Mouse (Mus musculus) forebrain, embryonic 14.5 days (tissue): ENCODE measurements around the gene Tulp1. TPM values are rescaled to one million over a fixed set of nuclear protein-coding genes. Genes with fewer than 3 reads are reported as not detected.

Experiments used
- ATAC-seq: fragments of 200-750 bp; cut with Nextera tagmentation; 2 replicates; pipeline ENCODE4 v1.8.0; 2017; ENCODE audit warnings: mild to moderate bottlenecking, moderate library complexity
- DNase-seq: peaks from one replicate; pipeline ENCODE4 v3.0.0-alpha.2; 2015; ENCODE audit warnings: low spot score
- H3K27ac ChIP-seq: fragments of 300-500 bp; sonication (generic); 2 replicates; pipeline ENCODE4 v1.5.1; 2014; ENCODE audit warnings: low read depth, mild to moderate bottlenecking, control low read depth, low read length, moderate library complexity
- H3K27me3 ChIP-seq: fragments of 300-500 bp; sonication (generic); replicated peaks from 2 replicates; pipeline ENCODE4 v1.6.1; 2014; ENCODE audit warnings: low read length, control low read depth, mixed read lengths; ENCODE audit not compliant: control insufficient read depth, insufficient read depth
- H3K36me3 ChIP-seq: fragments of 300-500 bp; sonication (generic); 2 replicates; pipeline ENCODE4 v1.6.1; 2014; ENCODE audit warnings: low read length, control low read depth; ENCODE audit not compliant: control insufficient read depth, insufficient read depth
- H3K4me1 ChIP-seq: fragments of 300-500 bp; sonication (generic); 2 replicates; pipeline ENCODE4 v1.6.1; 2014; ENCODE audit warnings: antibody characterized with exemption, low read length, control low read depth; ENCODE audit not compliant: control insufficient read depth, insufficient read depth
- H3K4me2 ChIP-seq: fragments of 300-500 bp; sonication (generic); 2 replicates; pipeline ENCODE4 v1.6.1; 2014; ENCODE audit warnings: mild to moderate bottlenecking, control low read depth, low read length
- H3K4me3 ChIP-seq: fragments of 300-500 bp; sonication (generic); 2 replicates; pipeline ENCODE4 v1.5.1; 2014; ENCODE audit warnings: low read depth, low read length, control low read depth
- H3K9ac ChIP-seq: fragments of 300-500 bp; sonication (generic); 2 replicates; pipeline ENCODE4 v1.6.1; 2014; ENCODE audit warnings: mild to moderate bottlenecking, low read length, control low read depth, moderate library complexity
- H3K9me3 ChIP-seq: fragments of 300-500 bp; sonication (generic); replicated peaks from 2 replicates; pipeline ENCODE4 v1.6.1; 2016; ENCODE audit warnings: low read length, control low read depth, mixed read lengths; ENCODE audit not compliant: control insufficient read depth
- WGBS: fragments of 180-500 bp; shearing (Covaris S2); extraction: QIAGEN DNeasy Blood & Tissue Kit; methylation state at CpG from one replicate; pipeline ENCODE4 v1.1.7; 2014; 5-methylcytosine and 5-hydroxymethylcytosine counted together
- polyA plus RNA-seq: library from polyadenylated mRNA; unstranded; fragments of >200 nt; fragmentation: Nextera tagmentation; extraction: Ambion mirVana; gene quantifications from 2 replicates; pipeline ENCODE4 v1.2.1, GENCODE M21; 2014

Tulp1 gene
- polyA plus RNA-seq, 1 experiment from 2014 or later, result 1.3 TPM

DNA sequence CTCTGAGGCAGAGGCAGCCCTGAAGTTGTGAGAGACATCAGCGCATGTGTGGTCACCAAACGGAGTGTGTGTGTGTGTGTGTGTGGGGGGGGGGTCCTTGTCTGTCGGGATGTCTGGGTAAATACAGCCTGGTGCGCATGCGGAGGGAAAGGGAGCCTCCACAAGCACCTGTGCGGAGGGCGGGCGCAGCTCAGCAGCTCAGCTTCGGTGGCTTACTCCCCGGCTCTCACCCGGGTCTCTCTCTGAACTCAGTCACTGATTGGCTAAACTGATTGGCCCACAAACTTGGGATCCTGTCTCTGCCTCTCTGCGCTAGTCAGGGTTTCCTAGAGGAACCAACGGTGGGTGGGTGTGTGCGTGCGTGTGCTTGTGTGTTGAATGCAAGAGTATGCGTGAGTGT is 9.5 kb upstream of the Tulp1 start:
- Histone ChIP-seq H3K27ac (no peak overlapping the region), H3K36me3 (no peaks in the 10 kb centered on the region), H3K9ac (no peak overlapping the region), H3K27me3 (peaks cover 14% of the 10 kb centered on the region), H3K4me3 (no peak overlapping the region), H3K4me2 (no peak overlapping the region), H3K4me1 (no peaks in the 10 kb centered on the region), H3K9me3 (no peaks in the 10 kb centered on the region)
- DNase-seq, result no peak
- WGBS, result 12% methylated on average over 16 of the region's 16 CpGs
- ATAC-seq, result no peak

DNA sequence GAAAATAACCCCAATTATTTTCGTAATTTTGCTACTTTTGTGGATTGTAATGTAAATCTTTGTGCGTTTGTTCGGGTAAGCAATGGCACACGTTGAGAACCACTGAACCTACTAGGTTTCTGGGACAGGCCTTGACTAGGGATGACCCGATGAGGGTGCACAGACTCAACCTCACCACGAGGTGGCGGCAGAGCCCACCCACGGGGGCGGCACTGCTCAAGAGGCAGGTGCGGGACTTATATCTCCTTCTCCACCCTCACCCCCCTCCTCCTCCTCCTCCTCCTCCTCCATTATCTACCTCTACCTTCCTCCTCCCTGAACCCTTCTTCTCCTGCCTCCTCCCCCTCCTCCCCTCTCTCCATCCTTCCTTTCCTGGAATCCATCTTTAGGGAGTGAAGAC is 8.8 kb upstream of the Tulp1 start:
- H3K27ac ChIP-seq, result no peak overlapping the region
- no peak overlapping the region for H3K9ac ChIP-seq
- H3K9me3 ChIP-seq, result no peaks in the 10 kb centered on the region
- H3K4me1 ChIP-seq, result no peaks in the 10 kb centered on the region
- 16% methylated on average over 10 of the region's 10 CpGs for WGBS
- no peak overlapping the region for H3K4me3 ChIP-seq
- DNase-seq (peak; percentile 46), ATAC-seq (no peak)
- H3K36me3 ChIP-seq, result no peaks in the 10 kb centered on the region
- H3K27me3 ChIP-seq, result peaks cover 14% of the 10 kb centered on the region
- no peak overlapping the region for H3K4me2 ChIP-seq

DNA sequence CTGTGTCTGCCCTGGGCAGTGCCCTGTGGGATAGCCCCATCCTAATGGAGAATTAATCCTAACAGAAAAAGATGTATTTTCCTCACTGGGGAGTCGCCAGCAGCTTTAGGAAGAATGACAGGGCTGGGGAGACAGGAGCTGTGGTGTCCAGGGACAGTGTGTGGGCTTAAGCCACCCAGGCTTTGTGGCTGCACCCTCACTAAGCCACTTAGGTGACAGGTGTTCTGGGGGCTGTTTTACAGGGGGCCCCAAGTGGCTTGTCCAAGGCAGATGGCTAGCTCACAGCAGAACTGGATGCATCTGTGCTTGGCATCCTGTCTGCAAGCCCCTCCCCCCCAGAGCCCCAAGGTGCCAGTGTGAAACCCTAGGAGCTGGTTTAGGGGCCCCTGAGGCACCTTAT is 6.9 kb upstream of the Tulp1 start:
- Histone ChIP-seq H3K27me3 (peaks cover 14% of the 10 kb centered on the region), H3K4me1 (no peaks in the 10 kb centered on the region), H3K4me2 (no peak overlapping the region), H3K27ac (no peak overlapping the region), H3K4me3 (no peak overlapping the region), H3K9me3 (no peaks in the 10 kb centered on the region), H3K36me3 (no peaks in the 10 kb centered on the region), H3K9ac (no peak overlapping the region)
- WGBS, result 61% methylated on average over 1 of the region's 1 CpGs
- ATAC-seq (no peak), DNase-seq (no peak)

DNA sequence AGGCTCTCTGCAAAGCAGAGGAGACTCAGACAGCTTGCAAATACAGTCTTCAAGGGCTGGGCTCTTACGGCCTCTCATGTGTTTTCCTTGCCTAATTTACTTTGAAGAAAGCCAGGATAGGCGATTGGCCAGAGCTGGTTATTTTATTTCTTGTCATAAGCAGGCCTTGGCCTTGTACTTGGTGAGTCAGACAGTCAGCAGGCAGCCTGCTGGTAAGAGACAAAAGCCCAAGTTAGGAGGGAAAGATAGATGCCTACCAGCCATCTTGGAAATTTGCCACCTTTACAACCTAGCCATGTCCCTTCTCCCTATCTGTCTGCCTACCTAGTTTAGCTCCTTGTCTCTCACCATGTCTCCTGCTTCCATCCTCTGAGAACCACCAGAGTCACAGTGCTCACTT is 6.3 kb upstream of the Tulp1 start:
- H3K27ac ChIP-seq, result no peak overlapping the region
- DNase-seq (no peak), ATAC-seq (no peak)
- 74% methylated on average over 2 of the region's 2 CpGs for WGBS
- no peaks in the 10 kb centered on the region for H3K4me1 ChIP-seq
- no peak overlapping the region for H3K9ac ChIP-seq
- no peak overlapping the region for H3K4me2 ChIP-seq
- peaks cover 14% of the 10 kb centered on the region for H3K27me3 ChIP-seq
- H3K9me3 ChIP-seq, result no peaks in the 10 kb centered on the region
- H3K4me3 ChIP-seq, result no peak overlapping the region
- H3K36me3 ChIP-seq, result no peaks in the 10 kb centered on the region

DNA sequence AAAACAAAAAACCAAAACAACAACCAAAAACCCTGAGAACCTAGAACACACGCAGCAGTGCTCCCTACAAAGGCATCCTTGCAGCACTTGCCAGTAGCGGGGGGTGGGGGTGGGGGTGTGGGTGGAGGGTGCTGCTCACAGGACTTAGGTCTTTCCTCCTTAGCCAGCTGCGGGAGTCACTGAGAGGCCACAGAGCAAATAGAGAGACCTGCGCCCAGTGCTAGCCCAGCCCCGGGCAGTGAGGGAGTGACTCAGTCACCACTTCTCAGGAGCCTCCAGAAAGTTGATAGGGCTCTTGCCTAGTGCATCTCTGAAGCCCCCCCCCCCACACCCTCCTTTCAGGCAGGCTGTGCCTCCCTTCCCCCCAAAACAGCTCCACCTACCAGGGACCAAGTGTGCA is 4.0 kb upstream of the Tulp1 start:
- H3K9ac ChIP-seq, result no peak overlapping the region
- ATAC-seq, result no peak
- no peak overlapping the region for H3K4me2 ChIP-seq
- H3K4me3 ChIP-seq, result no peak overlapping the region
- no peak for DNase-seq
- H3K27me3 ChIP-seq, result peaks cover 15% of the 10 kb centered on the region
- WGBS, result 79% methylated on average over 5 of the region's 5 CpGs
- H3K4me1 ChIP-seq, result no peaks in the 10 kb centered on the region
- no peak overlapping the region for H3K27ac ChIP-seq
- no peaks in the 10 kb centered on the region for H3K36me3 ChIP-seq
- H3K9me3 ChIP-seq, result no peaks in the 10 kb centered on the region

DNA sequence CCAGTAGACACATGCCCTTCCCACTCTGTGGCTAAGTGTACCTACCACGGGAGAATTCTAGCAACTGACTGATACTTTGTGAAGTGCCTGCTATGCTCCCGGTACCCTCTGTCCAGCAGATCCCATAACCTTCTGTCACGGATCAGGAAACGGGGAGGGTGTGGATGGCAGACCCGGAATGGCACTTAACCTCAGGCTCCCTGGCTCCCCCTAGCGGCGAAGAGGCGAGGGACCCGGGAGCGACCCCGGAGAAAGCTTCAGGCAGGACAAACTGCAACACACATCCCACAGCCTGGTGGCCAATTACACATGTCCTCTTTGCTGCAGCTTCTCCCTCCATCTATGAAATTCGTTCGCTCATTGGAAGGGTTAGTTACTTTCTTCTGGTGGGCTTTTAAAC is 3.4 kb upstream of the Tulp1 start:
- H3K4me1 ChIP-seq, result no peaks in the 10 kb centered on the region
- H3K4me3 ChIP-seq, result no peak overlapping the region
- ATAC-seq, result no peak
- no peaks in the 10 kb centered on the region for H3K9me3 ChIP-seq
- H3K4me2 ChIP-seq, result no peak overlapping the region
- H3K36me3 ChIP-seq, result no peaks in the 10 kb centered on the region
- 5% methylated on average over 13 of the region's 13 CpGs for WGBS
- peak; percentile 47 for DNase-seq
- no peak overlapping the region for H3K9ac ChIP-seq
- peaks cover 21% of the 10 kb centered on the region for H3K27me3 ChIP-seq
- H3K27ac ChIP-seq, result no peak overlapping the region

DNA sequence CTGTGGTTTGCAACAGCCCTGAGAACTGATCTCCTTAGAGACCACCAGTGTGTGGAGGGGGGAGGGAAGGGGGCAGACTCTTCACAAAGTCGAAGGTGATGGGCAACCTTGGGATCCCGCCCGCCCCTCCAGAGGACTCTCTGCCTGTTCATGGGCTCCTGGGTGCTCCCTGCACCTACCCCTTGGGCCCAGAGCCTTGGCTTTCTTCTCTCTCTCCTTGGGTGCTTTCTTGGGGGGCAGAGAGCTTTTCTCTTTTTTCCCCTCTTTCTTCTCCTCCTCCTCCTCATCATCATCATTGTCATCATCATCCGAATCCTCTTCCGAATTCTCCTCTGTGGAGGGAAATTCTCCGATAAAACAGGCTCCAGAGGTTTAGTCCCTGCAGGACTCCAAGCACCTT is 1.5 kb downstream of the Tulp1 start:
- Histone ChIP-seq H3K4me1 (peaks cover 5% of the 10 kb centered on the region; the same call in 1 of the 2 replicates), H3K9me3 (no peaks in the 10 kb centered on the region), H3K36me3 (no peaks in the 10 kb centered on the region), H3K27me3 (peaks cover 43% of the 10 kb centered on the region), H3K4me2 (no peak overlapping the region), H3K27ac (no peak overlapping the region), H3K4me3 (no peak overlapping the region), H3K9ac (no peak overlapping the region)
- DNase-seq (no peak), ATAC-seq (no peak)
- WGBS, result 8% methylated on average over 6 of the region's 6 CpGs

DNA sequence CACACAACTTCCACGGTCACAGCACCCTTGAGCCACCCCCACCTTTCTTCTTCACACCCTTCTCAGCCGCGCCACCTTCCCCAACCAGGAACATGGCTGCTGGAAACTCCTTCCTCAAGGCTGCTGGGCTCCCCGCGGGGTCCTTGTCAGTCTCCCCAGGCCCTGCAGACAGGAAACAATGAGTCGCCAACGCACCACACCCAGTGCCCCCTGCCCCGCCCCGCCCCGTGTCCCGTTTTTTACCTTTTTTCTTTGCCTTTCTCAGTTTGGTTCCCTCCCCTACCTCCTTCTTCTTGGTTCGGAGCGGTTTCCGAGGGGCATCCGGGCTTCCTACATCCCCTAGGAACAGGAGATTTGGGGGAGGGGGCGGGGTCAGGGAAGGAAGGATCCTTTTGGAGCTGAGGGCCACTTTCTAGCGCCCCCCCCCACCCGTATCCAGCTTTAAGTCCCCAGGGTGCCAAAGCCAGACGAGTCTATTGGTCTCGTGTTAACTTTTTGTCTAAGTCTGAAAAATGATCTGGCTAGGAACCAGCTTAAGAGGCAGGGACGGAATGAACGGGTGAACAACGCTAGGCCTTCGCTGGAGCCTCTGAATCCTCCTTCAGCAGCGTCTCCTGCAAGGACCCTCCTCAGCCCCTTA is 2.2 kb downstream of the Tulp1 start:
- ATAC-seq (no peak), DNase-seq (peak; percentile 16)
- 4% methylated on average over 25 of the region's 25 CpGs for WGBS
- H3K9me3 ChIP-seq, result no peaks in the 10 kb centered on the region
- no peak overlapping the region for H3K27ac ChIP-seq
- no peaks in the 10 kb centered on the region for H3K36me3 ChIP-seq
- peak overlapping the region; percentile 21 for H3K4me3 ChIP-seq
- peaks cover 5% of the 10 kb centered on the region; the same call in 1 of the 2 replicates for H3K4me1 ChIP-seq
- H3K27me3 ChIP-seq, result peaks cover 43% of the 10 kb centered on the region
- H3K9ac ChIP-seq, result peak overlapping the region; percentile 35
- peak overlapping the region; percentile 45 for H3K4me2 ChIP-seq

DNA sequence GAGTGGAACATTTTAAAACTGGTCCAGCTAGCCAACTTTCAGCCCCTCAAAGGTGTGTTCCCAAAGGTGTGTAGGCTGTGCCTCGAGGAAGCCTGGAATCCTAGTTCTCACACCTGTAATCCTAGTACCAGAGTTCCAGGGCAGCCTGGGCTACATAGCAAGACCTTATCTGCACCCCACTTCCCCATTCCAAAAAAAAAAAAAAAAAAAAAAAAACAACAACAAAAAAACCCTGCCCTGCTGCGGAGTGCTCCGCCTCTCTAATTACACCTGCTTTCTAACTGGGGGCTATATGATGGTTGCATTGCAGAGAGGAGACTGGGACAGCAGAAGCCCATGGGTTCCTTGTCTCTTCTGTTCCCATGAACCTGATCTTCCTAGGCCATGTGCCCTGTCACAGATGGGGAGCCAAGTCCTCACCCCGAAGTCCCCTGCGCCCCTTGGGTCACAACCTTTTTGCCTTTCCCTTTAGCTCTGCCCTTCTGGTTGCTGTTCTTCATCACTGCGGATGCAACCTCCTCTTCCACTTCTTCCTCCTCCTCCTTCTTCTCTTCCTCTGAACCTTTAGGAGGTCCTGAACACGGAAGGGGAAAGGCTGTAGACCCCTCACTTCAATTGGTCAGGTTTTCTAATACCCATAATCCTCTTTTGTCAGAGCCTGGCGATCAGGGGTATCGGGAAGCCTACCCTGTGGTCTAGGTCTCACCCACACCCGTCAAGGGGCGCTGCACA is 2.9 kb downstream of the Tulp1 start:
- no peak overlapping the region for H3K27ac ChIP-seq
- no peak for ATAC-seq
- no peaks in the 10 kb centered on the region for H3K9me3 ChIP-seq
- WGBS, result 34% methylated on average over 11 of the region's 11 CpGs
- DNase-seq, result no peak
- peaks cover 5% of the 10 kb centered on the region; the same call in 1 of the 2 replicates for H3K4me1 ChIP-seq
- no peaks in the 10 kb centered on the region for H3K36me3 ChIP-seq
- peak overlapping the region; percentile 35; the same call in 1 of the 2 replicates for H3K9ac ChIP-seq
- H3K4me3 ChIP-seq, result peak overlapping the region; percentile 21
- H3K4me2 ChIP-seq, result peak overlapping the region; percentile 45
- H3K27me3 ChIP-seq, result peaks cover 43% of the 10 kb centered on the region
